Mouse (Mus musculus): ENCODE measurements at regions not wholly inside any gene's neighbourhood (a gene's known extent, or its start where the extent isn't known, plus 50 kb on each side); places are given as distances from the start of the nearest gene placed in this dataset.

GRCm38 (mm10) chr6:24371680-24372079 is 143.2 kb downstream of the Iqub start:
- TF ChIP-seq CTCF (IDR thresholded peaks at IDR 0.05; ENCODE audit: low read depth, low read length) = no peak
- no peak for TF ChIP-seq GATA1 (IDR thresholded peaks at IDR 0.05; ENCODE audit: borderline replicate concordance, low read length)
- no peak for TF ChIP-seq POLR2AphosphoS5 (IDR thresholded peaks at IDR 0.05; ENCODE audit: insufficient replicate concordance, low read depth, low read length)
